Mouse (Mus musculus): ENCODE results near the gene March11.

- TF ChIP-seq TAL1 (IDR thresholded peaks at IDR 0.05; ENCODE audit: low read length) (no peak), GATA1 (IDR thresholded peaks at IDR 0.05; ENCODE audit: low read length) (no peak)
These were observed 32.1 kb downstream of the March11 start for GRCm38 (mm10) chr15:26340966-26341365.
